ENCODE assay signal across 28 mouse cellular contexts in genomic region chr4:95533946-95534345, GRCm38 (mm10). TPM values are rescaled to one million over a fixed set of nuclear protein-coding genes. Genes with fewer than 3 reads are reported as not detected.
DNase-seq lines count a peak whose midpoint lies in the region; ATAC-seq and TF ChIP-seq lines count a peak whose summit lies in the region.
"Had no signal": no experiment of that assay in that cellular context is flagged by ENCODE, and none has a peak within 500 bp of the region (broad histone marks: within the 10 kb centered on the region; RNA-seq: fewer than 3 reads in every experiment).

No protein-coding gene starts in this region.

- H3K27ac ChIP-seq in gastrocnemius, adult 2 months, result no peak overlapping the region
- H3K27ac ChIP-seq in lung, embryonic 14.5 days (ENCODE audit: low read depth), result no peak overlapping the region
- H3K27ac ChIP-seq: embryonic facial prominence, embryonic 10.5 days; embryonic facial prominence, embryonic 13.5 days; forebrain, embryonic 10.5 days; forebrain, embryonic 13.5 days; hindbrain, embryonic 14.5 days; hindbrain, postnatal 0 days had no signal

- H3K9me3 ChIP-seq in lung, embryonic 14.5 days (ENCODE audit: low read depth, low read length), result no peaks in the 10 kb centered on the region
- H3K9me3 ChIP-seq: embryonic facial prominence, embryonic 10.5 days; embryonic facial prominence, embryonic 13.5 days; forebrain, embryonic 10.5 days; forebrain, embryonic 13.5 days had no signal

- no peak overlapping the region for H3K4me3 ChIP-seq in gastrocnemius, adult 2 months
- no peak overlapping the region for H3K4me3 ChIP-seq in lung, embryonic 14.5 days (ENCODE audit: low read depth, low read length)
- no peak overlapping the region for H3K4me3 ChIP-seq in lung, adult 2 months (replicated peaks; ENCODE audit: extremely low read depth, low read depth, low read length)
- H3K4me3 ChIP-seq: embryonic facial prominence, embryonic 10.5 days; embryonic facial prominence, embryonic 13.5 days; erythroblast, embryonic 14.5 days; forebrain, embryonic 10.5 days; forebrain, embryonic 13.5 days had no signal

- ATAC-seq in lung, embryonic 14.5 days (ENCODE audit: insufficient read depth), result no peak
- ATAC-seq: forebrain, embryonic 13.5 days; forebrain, embryonic 16.5 days; hindbrain, postnatal 0 days; inflammation-experienced regulatory T-cells, adult 6 months; Patski had no signal

- TF ChIP-seq CTCF in gastrocnemius, adult 2 months (IDR thresholded peaks at IDR 0.05), result no peak
- no peak for TF ChIP-seq CTCF in lung, embryonic 14.5 days (IDR thresholded peaks at IDR 0.05; ENCODE audit: low read depth)
- no peak for TF ChIP-seq CTCF in lung, adult 2 months (IDR thresholded peaks at IDR 0.05; ENCODE audit: insufficient read depth, low read length)

- no peak overlapping the region for H3K9ac ChIP-seq in lung, embryonic 14.5 days
- H3K9ac ChIP-seq: embryonic facial prominence, embryonic 13.5 days; forebrain, embryonic 13.5 days; hindbrain, embryonic 14.5 days had no signal

- no peaks in the 10 kb centered on the region for H3K36me3 ChIP-seq in lung, embryonic 14.5 days (ENCODE audit: insufficient read depth)
- H3K36me3 ChIP-seq: embryonic facial prominence, embryonic 10.5 days; embryonic facial prominence, embryonic 13.5 days; forebrain, embryonic 10.5 days had no signal

- TF ChIP-seq POLR2A in lung, adult 2 months (IDR thresholded peaks at IDR 0.05; ENCODE audit: borderline replicate concordance, extremely low read depth, low read depth, low read length), result no peak

- no peaks in the 10 kb centered on the region for H3K27me3 ChIP-seq in lung, embryonic 14.5 days (ENCODE audit: insufficient read depth, low read length)
- H3K27me3 ChIP-seq: embryonic facial prominence, embryonic 13.5 days; forebrain, embryonic 13.5 days; Patski had no signal

- 73% methylated on average over 3 of the region's 3 CpGs for WGBS in lung, embryonic 14.5 days
- 75% methylated on average over 3 of the region's 3 CpGs for WGBS in lung, adult 2 months

- H3K4me1 ChIP-seq in lung, embryonic 14.5 days (ENCODE audit: insufficient read depth), result no peaks in the 10 kb centered on the region
- no peaks in the 10 kb centered on the region for H3K4me1 ChIP-seq in lung, adult 2 months (ENCODE audit: control insufficient read depth, insufficient read depth, low read length)
- H3K4me1 ChIP-seq: embryonic facial prominence, embryonic 10.5 days; forebrain, embryonic 13.5 days had no signal

- intact Hi-C loops in gastrocnemius, adult 2 months (cut with DNase I), result no loop called here

- peak; percentile 5 for DNase-seq in gastrocnemius, adult 18-20 months (ENCODE audit: low spot score)
- DNase-seq in gastrocnemius, adult 2 months, result no peak
- peak; percentile 21 for DNase-seq in lung, embryonic 14.5 days
- DNase-seq in lung, postnatal 25 days (ENCODE audit: low spot score), result no peak
- DNase-seq in lung, postnatal 36 days, result peak; percentile 20
- no peak for DNase-seq in lung, adult 2 months
- DNase-seq in urinary bladder, postnatal 14 days (ENCODE audit: low spot score), result no peak
- no peak for DNase-seq in spleen, adult 12 weeks (ENCODE audit: low spot score)
- DNase-seq: adrenal gland, adult 2 months; adrenal gland, postnatal 14 days; cerebellum, adult 11 months; cerebellum, adult 2 months; cerebellum, adult 9-11 months; cerebellum, postnatal 25 days; embryo, embryonic 11 days; gastrocnemius, postnatal 25 days; heart, postnatal 36 days had no signal

- H3K4me2 ChIP-seq in lung, embryonic 14.5 days, result no peak overlapping the region
- H3K4me2 ChIP-seq: embryonic facial prominence, embryonic 13.5 days; forebrain, embryonic 13.5 days; heart, embryonic 11.5 days; hindbrain, embryonic 14.5 days had no signal

RNA-seq across cellular contexts. Expression of gene Fggy, which starts 23.4 kb away (rescaled TPM):
- total RNA-seq in gastrocnemius, adult 18-20 months (2021), result 10 to 100 TPM in 1 of 2 experiments, 1 to 10 TPM in 1; 7.8 to 11.7 TPM
- 10 to 100 TPM in 1 of 2 experiments, 1 to 10 TPM in 1; 8.8 to 11.0 TPM for total RNA-seq in gastrocnemius, adult 2 months (2021)
- polyA plus RNA-seq in lung, embryonic 14.5 days (2014; fragmentation: Nextera tagmentation; extraction: Ambion mirVana), result 9.3 and 9.8 TPM in 2 replicates
- polyA plus RNA-seq in lung, adult 2 months (2012; rRNA removed), result 5.3 and 5.5 TPM in 2 replicates
- polyA plus RNA-seq: erythroblast, embryonic 14.5 days had no signal

Comparison
In these comparisons a context has a peak if more than half of its experiments do, and no peak if none do; other contexts are left out.
1. DNase-seq: peak in gastrocnemius, adult 18-20 months (single experiment), lung, embryonic 14.5 days (single experiment) and lung, postnatal 36 days (single experiment); none in gastrocnemius, adult 2 months (single experiment), lung, postnatal 25 days (single experiment), lung, adult 2 months (single experiment), urinary bladder, postnatal 14 days (single experiment) and spleen, adult 12 weeks (single experiment).